ENCODE assay signal across 9 mouse cellular contexts in genomic region chr7:73535861-73536200, GRCm38 (mm10). TPM values are rescaled to one million over a fixed set of nuclear protein-coding genes. Genes with fewer than 3 reads are reported as not detected.
DNase-seq lines count a peak whose midpoint lies in the region; ATAC-seq and TF ChIP-seq lines count a peak whose summit lies in the region.
"Had no signal": no experiment of that assay in that cellular context is flagged by ENCODE, and none has a peak within 500 bp of the region (broad histone marks: within the 10 kb centered on the region; RNA-seq: fewer than 3 reads in every experiment).

No protein-coding gene starts in this region.

- 0 out of 2 replicates have a peak overlapping the region, but pooled peaks have one; percentile 1 for H3K9ac ChIP-seq in kidney, embryonic 16.5 days (replicated peaks; ENCODE audit: low read length)
- H3K9ac ChIP-seq in kidney, embryonic 14.5 days (ENCODE audit: low read depth, low read length), result no peak overlapping the region
- peak overlapping the region; percentile 66 for H3K9ac ChIP-seq in ES-Bruce4 (ENCODE audit: low read depth, poor library complexity, severe bottlenecking)
- H3K9ac ChIP-seq in limb, embryonic 13.5 days, result no peak overlapping the region
- H3K9ac ChIP-seq: liver, embryonic 15.5 days had no signal

- WGBS in kidney, embryonic 16.5 days, result 40% methylated on average over 4 of the region's 4 CpGs
- WGBS in kidney, embryonic 14.5 days, result 56% methylated on average over 4 of the region's 4 CpGs
- WGBS in limb, embryonic 13.5 days, result 58% methylated on average over 4 of the region's 4 CpGs

- ATAC-seq in kidney, embryonic 16.5 days (ENCODE audit: low FRiP score, low TSS enrichment), result no peak
- ATAC-seq in kidney, embryonic 14.5 days (ENCODE audit: low FRiP score, low TSS enrichment), result no peak
- ATAC-seq in limb, embryonic 13.5 days (ENCODE audit: low FRiP score, low read depth), result no peak
- no peak for ATAC-seq in cerebellum, adult (ENCODE audit: insufficient number of reproducible peaks, low FRiP score, low TSS enrichment)

- no peak overlapping the region for H3K4me3 ChIP-seq in kidney, embryonic 16.5 days (ENCODE audit: low read length)
- no peak overlapping the region for H3K4me3 ChIP-seq in kidney, embryonic 14.5 days (ENCODE audit: low read length)
- no peak overlapping the region for H3K4me3 ChIP-seq in ES-Bruce4 (ENCODE audit: low read depth, low read length)
- H3K4me3 ChIP-seq in limb, embryonic 13.5 days, result no peak overlapping the region
- H3K4me3 ChIP-seq: erythroblast, embryonic 14.5 days; liver, embryonic 15.5 days had no signal

- H3K9me3 ChIP-seq in kidney, embryonic 16.5 days (ENCODE audit: low read length), result no peaks in the 10 kb centered on the region
- H3K9me3 ChIP-seq in kidney, embryonic 14.5 days (ENCODE audit: control insufficient read depth, low read length), result no peaks in the 10 kb centered on the region
- no peaks in the 10 kb centered on the region for H3K9me3 ChIP-seq in ES-Bruce4 (replicated peaks; ENCODE audit: control insufficient read depth, insufficient read depth, low read length, poor library complexity, severe bottlenecking)
- no peaks in the 10 kb centered on the region for H3K9me3 ChIP-seq in limb, embryonic 13.5 days
- H3K9me3 ChIP-seq: liver, embryonic 15.5 days had no signal

- H3K36me3 ChIP-seq in kidney, embryonic 16.5 days (ENCODE audit: insufficient read depth, low read length), result no peaks in the 10 kb centered on the region; the same call in 1 of the 2 replicates
- peaks cover 22% of the 10 kb centered on the region; the same call in 1 of the 2 replicates for H3K36me3 ChIP-seq in kidney, embryonic 14.5 days (ENCODE audit: control insufficient read depth, insufficient read depth, low read length)
- H3K36me3 ChIP-seq in ES-Bruce4 (ENCODE audit: control insufficient read depth, insufficient read depth, low read length, poor library complexity, severe bottlenecking), result peaks cover 7% of the 10 kb centered on the region
- H3K36me3 ChIP-seq in limb, embryonic 13.5 days, result peaks cover 15% of the 10 kb centered on the region; the same call in 1 of the 2 replicates

- no peak overlapping the region for H3K27ac ChIP-seq in kidney, embryonic 16.5 days (ENCODE audit: low read length)
- H3K27ac ChIP-seq in kidney, embryonic 14.5 days (ENCODE audit: low read depth, low read length), result no peak overlapping the region
- peak overlapping the region; percentile 93 for H3K27ac ChIP-seq in ES-Bruce4 (ENCODE audit: insufficient read depth, low read length)
- no peak overlapping the region; the same call in 1 of the 2 replicates for H3K27ac ChIP-seq in limb, embryonic 13.5 days

- peak; percentile 63 for DNase-seq in adipocyte (ENCODE audit: low spot score)
- no peak for DNase-seq in cerebellum, adult 11 months

- TF ChIP-seq POLR2A in ES-Bruce4 (IDR thresholded peaks at IDR 0.05; ENCODE audit: insufficient read depth, low read length), result no peak

- no peak overlapping the region for H3K4me2 ChIP-seq in kidney, embryonic 16.5 days (replicated peaks; ENCODE audit: low read depth, low read length)
- H3K4me2 ChIP-seq in kidney, embryonic 14.5 days (replicated peaks; ENCODE audit: low read depth, low read length), result no peak overlapping the region
- 0 out of 2 replicates have a peak overlapping the region, but pooled peaks have one; percentile 11 for H3K4me2 ChIP-seq in limb, embryonic 13.5 days (replicated peaks)

- peaks cover 49% of the 10 kb centered on the region for H3K4me1 ChIP-seq in kidney, embryonic 16.5 days (ENCODE audit: insufficient read depth, low read length)
- peaks cover 27% of the 10 kb centered on the region for H3K4me1 ChIP-seq in kidney, embryonic 14.5 days (ENCODE audit: control insufficient read depth, insufficient read depth, low read length)
- H3K4me1 ChIP-seq in ES-Bruce4 (ENCODE audit: control insufficient read depth, insufficient read depth, low read length), result no peaks in the 10 kb centered on the region
- peaks cover 57% of the 10 kb centered on the region for H3K4me1 ChIP-seq in limb, embryonic 13.5 days

- TF ChIP-seq CTCF in ES-Bruce4 (IDR thresholded peaks at IDR 0.05; ENCODE audit: low read depth, low read length), result no peak

- TF ChIP-seq EP300 in ES-Bruce4 (IDR thresholded peaks at IDR 0.05; ENCODE audit: insufficient read depth, low read depth, low read length), result no peak

- H3K27me3 ChIP-seq in kidney, embryonic 16.5 days (ENCODE audit: insufficient read depth, low read length), result no peaks in the 10 kb centered on the region
- H3K27me3 ChIP-seq in kidney, embryonic 14.5 days (ENCODE audit: control insufficient read depth, insufficient read depth, low read length), result no peaks in the 10 kb centered on the region
- H3K27me3 ChIP-seq in ES-Bruce4 (ENCODE audit: control insufficient read depth, insufficient read depth, low read length, poor library complexity, severe bottlenecking), result no peaks in the 10 kb centered on the region
- no peaks in the 10 kb centered on the region for H3K27me3 ChIP-seq in limb, embryonic 13.5 days
- H3K27me3 ChIP-seq: liver, embryonic 15.5 days had no signal

RNA-seq across cellular contexts. Expression of gene Chd2, which starts 5.8 kb away (rescaled TPM):
- polyA plus RNA-seq in kidney, embryonic 16.5 days (2015; fragmentation: Nextera tagmentation; extraction: Ambion mirVana), result 45.3 and 59.0 TPM in 2 replicates
- 43.7 and 70.9 TPM in 2 replicates for polyA plus RNA-seq in kidney, embryonic 14.5 days (2014; fragmentation: Nextera tagmentation; extraction: Ambion mirVana)
- polyA plus RNA-seq in ES-Bruce4 (2011; ENCODE audit: insufficient read depth, insufficient read length, low read depth, missing spikeins), result 103 and 104 TPM in 2 replicates
- 62.5 and 66.3 TPM in 2 replicates for polyA plus RNA-seq in limb, embryonic 13.5 days (2015; fragmentation: Nextera tagmentation; extraction: Ambion mirVana)

Comparison
In these comparisons a context has a peak if more than half of its experiments do, and no peak if none do; other contexts are left out.
1. H3K9ac ChIP-seq: peak in kidney, embryonic 16.5 days (single experiment) and ES-Bruce4 (single experiment); none in kidney, embryonic 14.5 days (single experiment) and limb, embryonic 13.5 days (single experiment).